Mouse (Mus musculus) liver, embryonic 14.5 days (tissue): ENCODE data around the gene Itsn2.

Experiments used
- CTCF ChIP-seq: IDR thresholded peaks from 2 replicates; pipeline ENCODE4 v1.5.1; 2016; ENCODE audit warnings: antibody characterized with exemption, low read depth, control low read depth
- EP300 ChIP-seq: IDR thresholded peaks from 2 replicates; pipeline ENCODE4 v1.6.1; 2016; ENCODE audit warnings: antibody characterized with exemption, low read depth

DNA sequence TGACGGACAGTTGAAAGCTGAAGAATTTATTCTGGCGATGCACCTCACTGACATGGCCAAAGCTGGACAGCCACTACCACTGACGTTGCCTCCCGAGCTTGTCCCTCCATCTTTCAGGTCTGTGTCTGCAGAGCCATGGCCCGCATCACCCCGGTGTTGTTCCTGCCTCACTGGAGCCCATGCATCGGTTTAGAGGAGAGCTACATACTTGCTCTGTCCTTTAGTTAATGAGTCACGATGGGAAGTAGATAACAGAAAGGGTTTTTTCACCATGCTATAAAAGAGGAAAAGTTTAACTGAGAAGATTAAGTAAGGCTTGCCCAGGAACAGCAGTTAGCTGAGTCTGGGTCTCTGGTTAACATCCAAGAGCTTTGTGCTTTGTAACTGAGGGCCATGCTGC, 40.5 kb downstream of the Itsn2 start:
- TF ChIP-seq CTCF (no peak), EP300 (no peak)
